ENCODE assay signal across 15 mouse cellular contexts in the genomic region with DNA sequence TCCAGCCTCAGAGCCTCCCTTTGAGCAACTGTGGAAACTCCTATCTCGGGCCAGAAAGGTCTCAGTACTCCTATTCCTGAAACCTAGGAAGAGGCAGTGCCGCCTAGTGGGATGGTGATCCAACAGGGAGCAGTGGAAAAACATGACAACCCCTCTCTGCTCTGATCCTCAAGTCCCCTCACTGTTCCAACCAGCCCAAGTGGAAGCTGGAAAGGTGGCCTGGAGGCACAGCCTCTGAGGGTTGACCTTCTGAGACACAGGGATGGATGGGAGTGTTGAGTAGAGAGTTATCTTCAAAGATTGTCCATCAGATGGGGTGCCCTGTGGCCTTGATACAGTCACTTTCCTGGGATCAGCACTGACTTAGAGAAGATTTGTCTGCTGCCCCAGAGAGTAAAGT.
"Had no signal": no experiment of that assay in that cellular context is flagged by ENCODE, and none has a peak within 500 bp of the region (broad histone marks: within the 10 kb centered on the region; RNA-seq: fewer than 3 reads in every experiment).

No protein-coding gene starts in this region.

- H3K27me3 ChIP-seq: lung, embryonic 15.5 days; midbrain, embryonic 13.5 days; midbrain, embryonic 15.5 days; neural tube, embryonic 12.5 days had no signal

- DNase-seq: liver, postnatal 0 days; lung, adult 2 months; lung, postnatal 14 days; right cerebral cortex, postnatal 14 days; spleen, adult 18-20 months; thymus, adult 18-20 months; thymus, postnatal 14 days; thymus, postnatal 36 days had no signal

- H3K4me2 ChIP-seq: lung, embryonic 15.5 days; midbrain, embryonic 11.5 days; midbrain, embryonic 13.5 days; midbrain, embryonic 15.5 days; neural tube, embryonic 12.5 days had no signal

- H3K27ac ChIP-seq: lung, embryonic 15.5 days; midbrain, embryonic 13.5 days; midbrain, embryonic 15.5 days; neural tube, embryonic 12.5 days had no signal

- H3K4me1 ChIP-seq: neural tube, embryonic 12.5 days had no signal

- H3K9me3 ChIP-seq: lung, embryonic 15.5 days; megakaryocyte, embryonic 14.5 days; midbrain, embryonic 13.5 days; midbrain, embryonic 15.5 days; neural tube, embryonic 12.5 days had no signal

- ATAC-seq: liver, postnatal 0 days; lung, postnatal 0 days; midbrain, embryonic 13.5 days; midbrain, embryonic 15.5 days had no signal

- H3K4me3 ChIP-seq: lung, embryonic 15.5 days; megakaryocyte, embryonic 14.5 days; midbrain, embryonic 13.5 days; midbrain, embryonic 15.5 days; neural tube, embryonic 12.5 days had no signal

- H3K36me3 ChIP-seq: lung, embryonic 15.5 days; midbrain, embryonic 13.5 days; midbrain, embryonic 15.5 days; neural tube, embryonic 12.5 days had no signal

- H3K9ac ChIP-seq: liver, postnatal 0 days; lung, embryonic 15.5 days; midbrain, embryonic 13.5 days; midbrain, embryonic 15.5 days; neural tube, embryonic 12.5 days had no signal
